Mouse (Mus musculus) embryo, embryonic 11 days (tissue): ENCODE measurements around the gene Mylk3.

Experiments
- DNase-seq: peaks from one replicate; pipeline ENCODE4 v3.0.0-alpha.2; 2015

Mylk3 gene

GRCm38 (mm10) chr8:85386205-85386604 is at the start of gene Mylk3:
Gene Mylk3 (minus strand): TSS chr8:85386345.
- DNase-seq: no peak

DNA sequence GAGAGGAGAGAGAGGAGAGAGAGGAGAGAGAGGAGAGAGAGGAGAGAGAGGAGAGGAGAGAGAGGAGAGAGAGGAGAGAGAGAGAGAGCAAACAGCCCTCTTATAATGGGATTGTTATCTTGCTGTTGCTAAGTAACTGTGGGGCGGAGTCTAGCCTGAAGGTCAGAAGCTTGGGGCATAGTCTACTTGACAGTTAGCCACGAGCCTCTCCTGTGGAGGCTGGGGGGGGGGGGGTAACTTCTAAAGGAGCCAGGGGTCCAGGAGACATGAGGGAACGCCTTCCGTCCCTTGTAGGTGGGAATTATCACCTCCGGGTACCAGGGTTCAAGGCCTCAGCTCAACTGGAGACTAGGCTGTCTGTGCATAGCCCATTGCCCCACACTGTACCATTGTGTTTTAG is 49.6 kb upstream of the Mylk3 start:
- peak; percentile 40 for DNase-seq

GRCm38 (mm10) chr8:85434817-85435216 is 48.7 kb upstream of the Mylk3 start:
- DNase-seq: no peak

- DNase-seq: no peak
These were observed 46.9 kb upstream of the Mylk3 start for GRCm38 (mm10) chr8:85433017-85433393.

- DNase-seq: peak; percentile 100
These were observed 46.2 kb upstream of the Mylk3 start, which contains the start of gene 4921524J17Rik for GRCm38 (mm10) chr8:85432168-85433016. Gene 4921524J17Rik (minus strand): TSS chr8:85432833.

DNA sequence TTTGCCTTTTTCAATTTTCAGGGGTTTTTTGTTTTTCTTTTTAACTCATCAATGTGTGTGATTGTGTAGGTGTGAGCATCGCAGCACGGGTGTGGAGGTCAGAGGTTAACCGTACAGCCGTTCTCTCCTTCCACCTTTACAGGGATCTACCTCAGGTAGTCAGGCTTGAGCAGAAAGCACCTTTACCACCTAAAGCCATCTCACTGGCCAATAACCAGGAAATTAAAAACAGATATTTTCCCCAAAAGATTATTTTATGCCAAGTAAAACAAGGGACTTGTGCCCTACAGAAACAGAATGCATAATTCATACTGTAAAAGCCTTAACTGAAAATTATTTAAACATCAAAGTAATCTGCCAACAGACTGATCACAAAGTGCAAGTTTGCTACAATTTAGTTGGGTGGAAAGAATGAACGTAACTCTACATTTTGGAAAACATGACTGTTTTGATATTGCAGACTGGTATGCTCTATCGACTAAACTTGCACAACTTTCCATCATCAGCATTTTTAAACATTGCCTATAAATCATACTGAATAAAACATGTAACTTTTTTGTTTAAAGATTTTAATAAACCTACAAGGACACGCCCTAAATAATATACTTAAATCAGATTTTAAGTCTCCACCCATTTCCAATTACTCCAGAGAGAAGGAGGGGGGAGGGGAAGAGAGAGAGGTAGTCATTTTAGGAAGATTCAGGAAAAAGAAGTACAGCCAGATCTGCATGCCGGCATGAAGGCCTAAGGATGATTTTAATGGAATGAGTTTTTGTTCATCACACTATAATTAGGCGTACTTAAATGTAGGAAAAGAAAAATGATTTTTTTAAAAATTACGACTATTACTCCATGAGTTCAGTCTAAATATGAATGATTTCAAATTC is 45.4 kb upstream of the Mylk3 start:
- DNase-seq: peak; percentile 64

DNA sequence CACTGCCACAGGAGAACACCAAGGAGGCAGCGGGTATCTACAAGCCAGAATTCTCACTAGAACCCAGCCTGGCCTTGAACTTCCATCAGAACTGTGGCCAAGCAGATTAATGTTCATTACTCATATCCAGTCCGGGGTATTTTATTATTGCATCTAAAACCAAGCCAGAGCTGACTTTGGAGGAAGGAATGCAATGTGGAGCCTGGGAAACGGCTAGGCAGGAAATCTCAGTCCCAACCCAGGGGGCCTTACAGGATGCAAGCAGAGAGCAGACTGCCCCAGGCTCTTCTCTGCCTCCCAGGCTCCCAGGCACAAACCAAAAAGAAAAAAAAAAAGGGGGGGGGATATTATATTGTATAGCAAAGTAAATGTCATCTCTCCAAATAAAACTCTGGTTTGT is 44.7 kb upstream of the Mylk3 start:
- peak; percentile 51 for DNase-seq

DNA sequence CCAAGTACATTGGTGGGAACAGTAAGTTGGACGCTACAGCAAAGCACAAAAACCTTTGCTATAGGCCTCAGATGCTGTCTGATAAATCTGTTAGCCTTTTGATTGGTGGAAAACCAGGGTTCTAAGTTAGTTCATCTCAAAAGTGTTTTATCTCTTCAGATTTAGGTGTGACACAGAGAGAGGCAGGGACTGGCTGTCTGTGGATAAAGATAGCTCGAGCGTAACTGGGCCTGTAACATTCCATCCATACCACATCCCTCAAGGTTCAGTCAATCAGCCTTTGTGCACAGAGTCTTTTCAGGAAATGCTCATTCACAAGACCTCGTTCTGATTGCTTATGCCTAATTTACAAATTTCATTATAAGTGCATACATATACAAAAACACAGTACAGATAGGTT is 43.1 kb upstream of the Mylk3 start:
- DNase-seq: peak; percentile 39

- DNase-seq: no peak
These were observed 40.9 kb upstream of the Mylk3 start for GRCm38 (mm10) chr8:85427026-85427425.

- no peak for DNase-seq
These were observed 35.2 kb upstream of the Mylk3 start for GRCm38 (mm10) chr8:85421329-85421728.

DNA sequence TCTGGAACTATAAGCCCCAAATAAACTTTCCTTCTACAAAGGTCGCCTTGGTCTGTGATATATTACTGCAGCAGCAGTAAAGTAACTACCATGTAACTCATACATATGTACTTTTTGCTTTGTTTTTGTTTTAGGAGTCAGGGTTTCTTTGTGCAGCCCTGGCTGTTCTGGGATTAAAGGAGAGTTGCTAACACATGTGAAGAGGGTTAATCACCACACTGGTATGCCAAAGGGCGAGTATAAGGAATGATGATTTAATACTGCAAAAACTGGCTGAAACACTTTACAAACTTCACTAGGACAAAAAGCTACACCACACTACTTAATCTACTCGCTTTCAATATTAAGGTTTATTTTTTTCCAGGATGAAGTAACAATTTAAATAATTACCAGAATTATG is 22.4 kb upstream of the Mylk3 start:
- DNase-seq: no peak

DNA sequence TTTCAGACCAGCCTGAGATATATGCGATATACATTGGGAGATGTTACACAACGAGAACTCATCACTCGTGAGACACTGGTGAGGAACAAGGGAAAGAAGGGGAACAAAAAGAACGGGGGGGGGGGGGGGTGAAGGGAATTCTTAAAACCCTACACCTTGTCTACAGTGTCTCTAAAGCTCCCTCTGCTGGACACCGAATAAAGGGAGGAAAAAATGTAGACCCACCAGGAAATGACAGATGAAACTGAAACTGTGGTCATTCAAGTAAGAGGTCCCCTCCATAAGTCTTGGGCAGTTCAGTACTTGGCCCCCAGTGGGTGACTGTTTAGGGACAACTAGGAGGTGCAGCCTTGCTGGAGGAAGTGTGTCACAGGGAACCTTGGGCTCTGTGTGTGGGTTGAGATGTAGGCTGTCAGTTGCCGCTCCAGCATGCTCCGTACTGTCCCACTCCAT is 21.9 kb upstream of the Mylk3 start:
- DNase-seq: peak; percentile 50

DNA sequence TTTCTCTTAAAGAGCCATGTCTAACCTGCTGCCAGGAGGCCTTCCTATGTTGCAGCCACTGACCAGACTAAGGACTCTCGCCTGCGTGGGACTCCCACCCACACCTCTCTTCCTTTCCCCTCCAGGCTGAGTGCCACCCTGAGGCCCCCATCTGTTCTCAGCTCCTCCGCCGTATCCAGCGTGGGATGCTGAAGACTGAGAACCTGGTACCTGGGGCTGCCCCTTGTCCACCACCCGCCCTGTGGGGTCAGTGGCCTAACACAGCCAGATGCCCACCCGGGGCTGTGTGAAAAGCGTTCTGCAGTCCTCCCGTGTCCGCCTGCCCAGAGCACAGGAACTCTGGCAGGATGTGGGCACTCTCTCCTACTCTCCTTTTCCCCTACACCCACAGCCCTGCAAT is 19.8 kb upstream of the Mylk3 start:
- no peak for DNase-seq

DNA sequence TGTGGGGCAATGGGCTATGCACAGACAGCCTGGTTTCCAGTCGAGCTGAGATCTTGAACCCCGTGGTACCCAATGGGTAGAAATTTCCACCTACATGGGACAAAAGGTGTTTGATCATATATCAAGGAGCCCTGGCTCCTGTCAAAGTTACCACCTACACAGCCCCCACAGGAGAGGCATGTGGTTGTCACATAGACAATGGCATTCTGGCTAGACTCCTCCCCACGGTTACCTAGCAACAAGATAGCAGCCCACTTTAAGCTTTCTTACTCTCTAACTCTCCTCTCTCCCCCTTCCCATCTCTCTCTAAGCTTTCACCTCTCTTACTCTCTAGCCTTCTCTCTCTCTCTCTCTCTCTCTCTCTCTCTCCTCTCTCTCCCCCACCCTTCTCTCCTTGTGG is 19.3 kb upstream of the Mylk3 start:
- DNase-seq: peak; percentile 31

DNA sequence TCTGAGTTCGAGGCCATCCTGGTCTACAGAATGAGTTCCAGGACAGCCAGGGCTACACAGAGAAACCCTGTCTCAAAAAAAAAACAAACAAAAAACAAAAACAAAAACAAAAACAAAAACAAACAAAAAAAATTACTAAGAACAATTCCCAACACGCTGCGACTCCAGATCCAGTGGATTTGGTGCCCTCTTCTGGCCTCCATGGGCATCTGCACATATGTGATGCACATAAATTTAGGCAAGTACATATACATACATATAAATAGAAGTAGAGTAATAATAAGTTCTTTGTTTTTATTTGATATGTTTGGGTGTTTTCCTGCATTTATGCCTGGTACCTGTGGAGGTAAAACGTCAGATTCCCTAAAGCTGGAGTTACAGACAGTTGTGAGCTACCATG is 12.4 kb upstream of the Mylk3 start:
- DNase-seq: no peak

GRCm38 (mm10) chr8:85397508-85397907 is 11.4 kb upstream of the Mylk3 start:
- peak; percentile 64 for DNase-seq

- no peak for DNase-seq
These were observed 10.4 kb upstream of the Mylk3 start for GRCm38 (mm10) chr8:85396432-85397079.

- DNase-seq: no peak
These were observed 9.7 kb upstream of the Mylk3 start for GRCm38 (mm10) chr8:85395681-85396431.

- no peak for DNase-seq
These were observed 8.9 kb upstream of the Mylk3 start for GRCm38 (mm10) chr8:85395017-85395416.

GRCm38 (mm10) chr8:85393199-85393598 is 7.1 kb upstream of the Mylk3 start:
- DNase-seq: no peak

DNA sequence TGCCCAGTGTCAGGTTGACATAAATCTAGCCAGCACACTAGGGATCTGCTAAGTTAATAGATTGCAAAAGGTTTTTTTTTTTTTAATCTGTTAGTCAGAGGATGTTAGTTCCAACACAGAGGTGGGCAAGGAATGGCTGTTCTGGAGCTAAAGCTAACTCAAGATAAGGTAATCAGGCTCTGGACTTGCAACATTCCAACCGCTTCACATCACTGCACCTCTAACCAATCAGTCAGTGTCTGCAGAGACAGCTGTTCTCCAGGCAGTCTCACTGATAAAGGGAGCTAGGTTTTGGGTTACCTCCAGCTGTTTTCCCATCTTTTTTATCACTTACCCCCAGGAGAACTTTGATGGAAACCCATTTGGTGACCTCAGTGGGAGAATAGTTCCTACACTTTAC is 5.3 kb upstream of the Mylk3 start:
- no peak for DNase-seq

DNA sequence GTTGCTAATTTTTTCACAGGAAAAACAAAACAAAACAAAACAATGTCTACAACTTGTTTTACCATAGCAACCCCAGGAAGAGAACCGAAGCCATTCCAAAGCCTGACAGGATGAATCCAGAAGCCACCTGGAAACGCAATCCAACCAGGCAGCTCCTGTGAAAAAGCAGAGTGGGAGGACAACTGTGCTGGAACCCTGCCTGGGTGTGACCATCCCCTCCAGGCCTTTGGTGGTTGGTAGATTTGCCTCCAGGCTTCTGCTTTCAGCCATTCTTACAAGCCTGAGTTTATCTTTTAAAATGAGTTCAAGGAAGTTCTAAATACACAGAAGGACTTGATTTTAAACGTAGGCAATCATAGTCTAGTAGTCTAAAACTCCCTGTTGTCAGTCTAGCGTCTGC is 4.2 kb downstream of the Mylk3 start:
- no peak for DNase-seq

- DNase-seq: no peak
These were observed 5.3 kb downstream of the Mylk3 start for GRCm38 (mm10) chr8:85380824-85381209.
